Mouse (Mus musculus) embryonic facial prominence, embryonic 12.5 days (tissue): ENCODE data around the gene Efcab11. TPM values are rescaled to one million over a fixed set of nuclear protein-coding genes. Genes with fewer than 3 reads are reported as not detected.

Experiments
- ATAC-seq: fragments of 200-750 bp; cut with Nextera tagmentation; 2 replicates; pipeline ENCODE4 v1.8.0; 2017; ENCODE audit not compliant: insufficient number of reproducible peaks, insufficient read depth, low FRiP score, low TSS enrichment
- H3K27ac ChIP-seq: fragments of 300-500 bp; sonication (generic); 2 replicates; pipeline ENCODE4 v1.5.1; 2016; ENCODE audit warnings: mild to moderate bottlenecking
- H3K27me3 ChIP-seq: fragments of 300-500 bp; sonication (generic); 2 replicates; pipeline ENCODE4 v1.6.1; 2016; ENCODE audit warnings: mild to moderate bottlenecking, moderate library complexity
- H3K36me3 ChIP-seq: fragments of 300-500 bp; sonication (generic); 2 replicates; pipeline ENCODE4 v1.6.1; 2016; ENCODE audit warnings: mild to moderate bottlenecking
- H3K4me1 ChIP-seq: fragments of 300-500 bp; sonication (generic); 2 replicates; pipeline ENCODE4 v1.6.1; 2016
- H3K4me2 ChIP-seq: fragments of 300-500 bp; sonication (generic); replicated peaks from 2 replicates; pipeline ENCODE4 v1.6.1; 2016; ENCODE audit warnings: mild to moderate bottlenecking, moderate library complexity
- H3K4me3 ChIP-seq: fragments of 300-500 bp; sonication (generic); 2 replicates; pipeline ENCODE4 v1.5.1; 2016; ENCODE audit warnings: mild to moderate bottlenecking
- H3K9ac ChIP-seq: fragments of 300-500 bp; sonication (generic); 2 replicates; pipeline ENCODE4 v1.6.1; 2016; ENCODE audit warnings: mild to moderate bottlenecking, moderate library complexity
- H3K9me3 ChIP-seq: fragments of 300-500 bp; sonication (generic); 2 replicates; pipeline ENCODE4 v1.6.1; 2016; ENCODE audit warnings: mild to moderate bottlenecking, moderate library complexity
- WGBS: fragments of 180-500 bp; shearing (Covaris S2); methylation state at CpG from one replicate; pipeline ENCODE4 v1.1.7; 2016; 5-methylcytosine and 5-hydroxymethylcytosine counted together
- polyA plus RNA-seq: library from polyadenylated mRNA; unstranded; fragments of >200 nt; fragmentation: Nextera tagmentation; extraction: Ambion mirVana; gene quantifications from 2 replicates; pipeline ENCODE4 v1.2.1, GENCODE M21; 2016

The Efcab11 gene
- polyA plus RNA-seq, 1 experiment from 2014 or later = 17.6 TPM

DNA sequence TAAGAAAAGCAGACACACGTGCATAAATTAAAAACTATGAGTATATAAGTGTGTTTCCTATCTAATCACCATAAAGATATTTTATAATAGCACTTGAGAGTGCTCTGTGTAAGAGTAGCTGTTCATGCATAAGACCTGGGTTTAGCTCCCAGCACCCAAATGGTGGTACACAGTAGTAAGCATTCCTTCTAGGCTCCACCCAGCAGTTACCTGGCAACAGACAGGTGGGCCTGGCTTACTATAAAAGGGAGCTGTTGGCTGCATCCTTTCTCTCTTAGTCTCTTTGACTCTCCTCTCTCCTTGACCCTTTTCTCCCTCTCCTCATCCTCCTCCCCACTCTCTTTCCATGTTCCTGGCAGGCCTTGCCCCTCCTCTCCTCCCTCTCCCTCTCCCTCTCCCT lies 15.4 kb downstream of the Efcab11 start:
- H3K27ac ChIP-seq = no peak overlapping the region
- no peak overlapping the region for H3K9ac ChIP-seq
- H3K36me3 ChIP-seq = no peaks in the 10 kb centered on the region
- WGBS = 83% methylated on average over 1 of the region's 1 CpGs
- no peak overlapping the region for H3K4me3 ChIP-seq
- H3K4me1 ChIP-seq = no peaks in the 10 kb centered on the region
- no peak for ATAC-seq
- H3K4me2 ChIP-seq = no peak overlapping the region
- H3K27me3 ChIP-seq = no peaks in the 10 kb centered on the region
- no peaks in the 10 kb centered on the region for H3K9me3 ChIP-seq

DNA sequence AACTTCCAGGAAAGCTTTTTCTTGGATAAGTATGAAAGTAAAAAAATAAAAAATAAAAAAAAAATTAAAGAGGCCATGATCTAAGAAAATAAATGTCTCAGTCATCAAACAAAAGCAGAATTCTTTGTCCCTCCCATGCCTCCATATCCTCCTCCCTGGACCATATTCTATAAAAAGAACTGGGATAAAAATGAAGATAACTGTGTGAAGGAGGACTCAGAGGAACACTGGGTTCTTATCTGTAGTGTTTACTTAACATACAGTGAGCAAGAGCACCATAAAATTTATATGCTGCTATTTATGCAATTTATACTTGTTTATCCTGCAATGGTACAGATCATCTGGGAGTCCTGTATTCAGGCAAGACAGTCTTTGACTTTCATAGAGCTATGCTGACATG lies 19.6 kb downstream of the Efcab11 start:
- Histone ChIP-seq H3K4me3 (no peak overlapping the region), H3K4me2 (no peak overlapping the region), H3K9ac (no peak overlapping the region), H3K9me3 (no peaks in the 10 kb centered on the region), H3K36me3 (no peaks in the 10 kb centered on the region), H3K27ac (no peak overlapping the region), H3K4me1 (no peaks in the 10 kb centered on the region), H3K27me3 (no peaks in the 10 kb centered on the region)
- ATAC-seq = no peak

DNA sequence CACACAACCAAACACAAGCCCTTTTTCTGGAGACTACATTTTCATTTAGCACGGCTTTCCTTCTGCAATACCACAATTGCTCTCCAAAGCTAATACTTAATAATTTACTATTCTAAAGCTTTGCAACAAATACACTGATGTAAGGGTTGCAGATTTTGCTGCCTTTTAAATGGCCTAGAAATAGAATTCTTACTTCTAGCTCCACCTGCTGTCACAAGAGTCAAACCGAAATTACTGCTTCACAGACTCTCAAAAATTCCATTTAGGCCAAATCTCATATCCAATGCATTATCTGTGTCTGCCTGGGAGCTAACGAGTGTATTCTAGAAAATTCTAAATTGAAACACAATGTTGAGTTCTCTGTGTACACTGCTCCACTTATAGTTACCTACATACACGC lies 23.3 kb downstream of the Efcab11 start:
- no peak overlapping the region for H3K4me2 ChIP-seq
- 75% methylated on average over 4 of the region's 4 CpGs for WGBS
- H3K9ac ChIP-seq = no peak overlapping the region
- no peak overlapping the region for H3K4me3 ChIP-seq
- H3K4me1 ChIP-seq = no peaks in the 10 kb centered on the region
- no peak for ATAC-seq
- no peaks in the 10 kb centered on the region for H3K27me3 ChIP-seq
- no peak overlapping the region for H3K27ac ChIP-seq
- H3K9me3 ChIP-seq = no peaks in the 10 kb centered on the region
- H3K36me3 ChIP-seq = no peaks in the 10 kb centered on the region

DNA sequence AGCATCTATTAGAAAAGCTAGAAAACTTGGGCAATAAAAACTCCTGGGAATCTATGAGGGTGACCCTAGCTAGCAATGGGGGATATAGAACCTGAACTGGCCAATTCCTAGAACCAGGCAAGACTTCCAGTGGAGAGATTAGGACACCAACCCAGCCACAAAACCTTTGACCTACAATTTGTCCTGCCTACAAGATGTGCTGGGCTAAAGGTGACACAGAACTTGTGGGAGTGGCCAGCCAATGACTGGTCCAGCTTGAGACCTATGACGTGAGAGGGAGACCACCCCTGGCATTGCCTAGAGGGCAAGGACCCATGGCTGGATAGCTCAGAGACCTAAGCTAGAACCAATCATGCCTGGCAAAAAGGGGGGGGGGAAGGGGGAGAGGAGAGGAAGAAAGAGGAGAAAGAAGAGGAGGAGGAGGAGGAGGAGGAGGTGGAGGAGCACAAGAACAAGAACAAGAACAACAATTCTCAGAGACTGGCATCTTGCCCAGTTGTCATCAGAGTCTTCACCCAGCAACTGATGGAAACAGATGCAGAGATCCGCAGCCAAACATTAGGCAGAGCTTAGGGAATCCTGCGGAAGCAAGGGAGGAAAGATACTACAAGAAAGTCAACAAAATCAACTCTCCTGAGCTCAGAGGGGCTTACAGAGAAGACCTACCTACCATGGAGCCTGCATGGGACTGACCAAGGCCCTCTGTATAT lies 24.7 kb downstream of the Efcab11 start:
- Histone ChIP-seq H3K4me2 (no peak overlapping the region), H3K4me1 (no peaks in the 10 kb centered on the region), H3K9ac (no peak overlapping the region), H3K27me3 (no peaks in the 10 kb centered on the region), H3K27ac (no peak overlapping the region), H3K9me3 (no peaks in the 10 kb centered on the region), H3K4me3 (no peak overlapping the region), H3K36me3 (no peaks in the 10 kb centered on the region)
- 72% methylated on average over 3 of the region's 3 CpGs for WGBS
- ATAC-seq = no peak

DNA sequence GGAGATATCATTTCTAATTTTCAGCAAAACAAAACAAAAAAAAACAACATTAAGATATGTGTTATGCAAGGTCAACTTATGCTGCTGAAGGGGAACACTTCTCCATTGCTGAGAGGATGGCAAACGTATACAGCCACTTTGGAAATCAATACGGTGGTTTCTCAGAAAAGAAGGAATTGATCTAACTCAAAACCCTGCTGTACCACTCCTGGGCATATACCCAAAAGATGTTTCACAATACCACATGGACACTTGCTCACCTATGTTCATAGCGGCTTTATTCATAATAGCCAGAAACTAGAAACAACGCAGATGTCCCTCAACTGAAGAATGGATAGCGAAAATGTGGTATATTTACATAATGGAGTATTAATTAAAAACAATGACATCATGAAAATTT lies 25.6 kb downstream of the Efcab11 start:
- no peak overlapping the region for H3K4me3 ChIP-seq
- no peaks in the 10 kb centered on the region for H3K9me3 ChIP-seq
- H3K27ac ChIP-seq = no peak overlapping the region
- H3K36me3 ChIP-seq = no peaks in the 10 kb centered on the region
- no peak overlapping the region for H3K4me2 ChIP-seq
- no peak overlapping the region for H3K9ac ChIP-seq
- ATAC-seq = no peak
- no peaks in the 10 kb centered on the region for H3K27me3 ChIP-seq
- H3K4me1 ChIP-seq = no peaks in the 10 kb centered on the region
- 93% methylated on average over 5 of the region's 5 CpGs for WGBS

DNA sequence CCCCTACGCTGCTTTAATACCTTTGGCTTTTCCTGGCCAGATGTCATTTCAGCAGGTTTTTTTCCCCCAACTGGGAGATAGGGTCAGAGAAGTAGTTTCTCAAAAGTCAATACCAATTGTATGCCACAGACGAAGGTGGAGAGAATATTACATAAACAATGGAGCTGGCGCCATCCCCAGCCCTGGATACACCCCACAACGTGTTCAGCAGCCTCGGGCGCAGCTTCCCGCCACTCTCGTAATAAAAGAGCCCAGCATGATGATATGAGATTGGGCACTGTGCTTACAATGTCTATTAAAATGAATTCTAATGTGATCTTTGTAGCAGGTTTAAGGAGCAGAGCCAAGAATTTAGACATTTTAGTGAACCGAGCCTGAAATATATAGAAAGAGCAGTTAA lies 28.2 kb downstream of the Efcab11 start:
- Histone ChIP-seq H3K9ac (no peak overlapping the region), H3K9me3 (no peaks in the 10 kb centered on the region), H3K36me3 (no peaks in the 10 kb centered on the region), H3K27ac (no peak overlapping the region), H3K4me1 (no peaks in the 10 kb centered on the region), H3K4me2 (no peak overlapping the region), H3K27me3 (no peaks in the 10 kb centered on the region), H3K4me3 (no peak overlapping the region)
- 81% methylated on average over 9 of the region's 9 CpGs for WGBS
- no peak for ATAC-seq

DNA sequence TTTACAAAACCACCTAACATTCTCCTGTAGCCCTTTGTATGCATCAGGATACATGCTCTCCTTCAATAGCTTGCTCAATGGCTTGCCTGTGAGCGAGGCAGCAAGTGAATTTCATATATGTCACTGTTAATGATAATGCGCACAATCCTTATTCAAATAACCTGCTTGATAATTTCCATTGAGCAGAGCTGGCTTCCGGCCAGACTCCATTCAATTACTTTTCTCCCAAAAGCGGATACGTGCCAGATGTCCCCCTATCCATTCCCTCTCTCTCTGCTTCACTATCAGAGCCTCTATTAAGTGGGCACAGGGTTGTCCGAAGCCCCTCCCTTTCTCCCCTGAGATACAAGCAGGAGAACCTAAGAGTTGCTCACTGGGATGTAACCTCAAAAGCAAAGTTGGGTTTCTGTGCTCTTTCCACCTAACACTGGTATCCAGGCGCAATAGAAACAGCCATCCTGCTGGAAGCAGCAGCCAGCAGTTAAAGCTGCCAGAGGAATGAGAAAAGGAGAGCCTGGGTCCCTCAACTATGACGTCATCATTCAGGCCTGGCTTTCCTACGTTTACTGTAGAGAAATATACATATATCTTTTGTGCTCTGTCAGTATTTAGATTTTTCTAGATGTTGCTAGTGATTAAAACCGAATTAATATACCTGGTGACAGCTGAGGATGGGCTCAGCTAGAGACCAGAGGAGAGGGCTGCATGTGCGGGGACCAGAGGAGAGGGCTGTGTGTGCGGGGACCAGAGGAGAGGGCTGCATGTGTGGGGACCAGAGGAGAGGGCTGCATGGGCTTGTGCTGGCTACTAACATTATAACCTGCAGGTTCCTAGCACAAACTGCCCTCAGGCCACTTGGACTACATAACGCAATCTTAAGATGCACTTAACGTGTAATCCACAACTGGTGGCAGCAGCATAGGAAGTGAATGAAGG lies 30.6 kb downstream of the Efcab11 start:
- H3K27me3 ChIP-seq = no peaks in the 10 kb centered on the region
- 79% methylated on average over 14 of the region's 14 CpGs for whole genome bisulfite sequencing
- H3K4me3 ChIP-seq = no peak overlapping the region
- H3K9me3 ChIP-seq = no peaks in the 10 kb centered on the region
- no peaks in the 10 kb centered on the region for H3K36me3 ChIP-seq
- ATAC-seq = no peak
- no peak overlapping the region for H3K27ac ChIP-seq
- no peak overlapping the region for H3K9ac ChIP-seq
- H3K4me2 ChIP-seq = no peak overlapping the region
- no peaks in the 10 kb centered on the region for H3K4me1 ChIP-seq

DNA sequence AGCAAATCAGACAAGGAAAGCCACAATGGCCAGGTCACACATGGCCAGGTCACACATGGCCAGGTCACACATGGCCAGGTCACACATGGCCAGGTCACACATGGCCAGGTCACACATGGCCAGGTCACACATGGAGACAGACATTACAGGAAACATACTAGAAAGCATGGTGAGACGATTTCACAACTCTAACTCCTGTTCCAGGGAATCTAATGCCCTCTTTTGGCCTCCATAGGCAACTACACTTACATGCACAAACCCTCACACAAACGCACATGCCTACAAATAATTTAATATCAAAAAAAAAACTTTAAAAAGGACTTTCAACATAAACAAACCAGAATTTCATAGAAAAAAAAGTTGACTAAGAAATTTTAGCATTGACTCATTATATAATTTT lies 34.2 kb downstream of the Efcab11 start:
- no peak for ATAC-seq
- H3K4me1 ChIP-seq = no peaks in the 10 kb centered on the region
- no peak overlapping the region for H3K27ac ChIP-seq
- no peak overlapping the region for H3K9ac ChIP-seq
- H3K36me3 ChIP-seq = no peaks in the 10 kb centered on the region
- H3K4me3 ChIP-seq = no peak overlapping the region
- H3K27me3 ChIP-seq = no peaks in the 10 kb centered on the region
- H3K4me2 ChIP-seq = no peak overlapping the region
- 87% methylated on average over 2 of the region's 2 CpGs for WGBS
- no peaks in the 10 kb centered on the region for H3K9me3 ChIP-seq

DNA sequence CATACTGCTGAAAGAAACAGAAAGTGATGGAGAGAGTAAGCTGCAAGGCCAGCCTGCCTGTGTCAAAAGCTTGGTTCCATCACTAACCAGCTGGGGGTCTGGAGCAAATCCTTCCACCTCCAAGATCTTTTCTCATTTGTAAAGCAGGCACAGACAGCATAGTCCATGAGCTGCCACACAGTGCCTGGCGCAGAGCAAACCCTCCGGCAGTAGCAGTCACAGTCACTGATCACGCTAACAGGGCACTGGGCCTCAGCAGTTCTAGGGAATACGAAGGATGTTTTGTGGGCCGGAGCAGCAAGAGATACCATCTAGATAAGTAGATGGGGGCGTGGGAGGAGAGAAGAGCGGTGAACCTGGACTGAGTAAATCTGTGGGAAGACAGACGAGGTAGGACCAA lies 39.3 kb downstream of the Efcab11 start:
- Histone ChIP-seq H3K27me3 (no peaks in the 10 kb centered on the region), H3K4me2 (no peak overlapping the region), H3K4me1 (no peaks in the 10 kb centered on the region), H3K4me3 (no peak overlapping the region), H3K27ac (no peak overlapping the region), H3K36me3 (no peaks in the 10 kb centered on the region), H3K9me3 (no peaks in the 10 kb centered on the region), H3K9ac (no peak overlapping the region)
- ATAC-seq = no peak
- WGBS = 91% methylated on average over 8 of the region's 8 CpGs

DNA sequence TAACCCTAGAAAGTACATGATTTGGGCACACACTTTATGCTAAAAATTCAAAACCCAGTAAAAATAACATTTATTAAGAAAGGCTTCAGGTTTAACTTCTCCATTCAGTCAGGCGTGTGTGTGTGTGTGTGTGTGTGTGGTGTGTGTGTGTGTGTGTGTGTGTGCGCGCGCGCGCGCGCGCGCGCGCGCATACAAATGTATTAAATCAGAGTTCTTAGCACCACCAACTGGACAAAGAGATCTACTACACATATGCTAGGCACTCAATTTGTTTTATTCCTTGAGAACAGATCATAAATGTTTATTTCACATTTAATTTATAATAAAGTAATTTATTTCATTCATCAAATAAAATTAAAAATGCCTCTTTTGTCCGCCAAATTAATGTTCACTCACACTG lies 45.5 kb downstream of the Efcab11 start:
- Histone ChIP-seq H3K36me3 (no peaks in the 10 kb centered on the region), H3K9ac (no peak overlapping the region), H3K4me1 (0 out of 2 replicates have a peak, but pooled peaks cover 3% of the 10 kb centered on the region), H3K4me2 (no peak overlapping the region), H3K27ac (no peak overlapping the region), H3K4me3 (no peak overlapping the region), H3K9me3 (no peaks in the 10 kb centered on the region), H3K27me3 (no peaks in the 10 kb centered on the region)
- WGBS = 80% methylated on average over 14 of the region's 14 CpGs
- ATAC-seq = no peak

DNA sequence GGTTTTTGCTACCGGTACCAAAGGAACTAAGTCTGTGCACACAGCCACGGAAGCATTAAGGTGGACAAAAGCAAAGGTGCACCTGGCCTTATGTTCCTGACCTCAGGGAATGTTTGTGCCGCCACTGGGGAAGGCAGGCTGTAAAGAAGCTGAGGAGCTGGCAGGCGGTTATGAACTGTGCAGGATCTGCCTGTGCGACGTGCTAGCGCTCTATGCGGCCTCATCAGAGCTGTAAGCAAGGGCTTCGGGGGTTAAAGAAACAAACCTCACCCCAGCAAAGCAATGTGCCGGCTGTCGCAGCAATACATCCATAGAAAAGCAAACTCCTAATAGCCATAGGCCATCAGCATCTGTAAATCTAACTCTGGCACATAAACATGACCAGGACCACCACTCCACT lies 46.1 kb downstream of the Efcab11 start:
- WGBS = 71% methylated on average over 11 of the region's 11 CpGs
- ATAC-seq = no peak
- Histone ChIP-seq H3K9ac (no peak overlapping the region), H3K27me3 (no peaks in the 10 kb centered on the region), H3K9me3 (peaks cover 4% of the 10 kb centered on the region; the same call in 1 of the 2 replicates), H3K4me2 (no peak overlapping the region), H3K27ac (no peak overlapping the region), H3K4me1 (0 out of 2 replicates have a peak, but pooled peaks cover 3% of the 10 kb centered on the region), H3K36me3 (peaks cover 3% of the 10 kb centered on the region; the same call in 1 of the 2 replicates), H3K4me3 (no peak overlapping the region)

DNA sequence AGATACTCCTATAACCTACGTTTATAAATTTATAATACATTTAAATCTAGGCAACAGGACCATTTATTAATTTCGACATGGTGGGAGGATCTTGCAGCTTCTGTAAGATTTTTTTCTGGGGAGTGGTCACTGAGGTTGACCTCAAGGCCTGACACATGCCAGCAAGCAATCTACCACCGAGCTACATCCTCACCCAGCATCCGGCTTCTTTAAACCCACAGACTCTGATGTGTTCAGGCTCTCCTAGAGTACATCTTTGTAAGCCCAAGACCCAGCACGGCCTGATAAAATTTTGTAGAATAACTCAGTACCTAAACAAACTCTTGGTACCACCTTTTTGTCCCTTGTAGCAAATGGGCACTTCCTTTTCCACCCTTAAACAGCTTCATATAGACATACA lies 46.7 kb downstream of the Efcab11 start:
- H3K9ac ChIP-seq = no peak overlapping the region
- 82% methylated on average over 5 of the region's 5 CpGs for WGBS

More for the DNA sequence above, 46.7 kb downstream of the Efcab11 start:
- no peak for ATAC-seq
- Histone ChIP-seq H3K4me2 (no peak overlapping the region), H3K27me3 (no peaks in the 10 kb centered on the region), H3K36me3 (peaks cover 4% of the 10 kb centered on the region; the same call in 1 of the 2 replicates), H3K9me3 (peaks cover 4% of the 10 kb centered on the region; the same call in 1 of the 2 replicates), H3K27ac (no peak overlapping the region), H3K4me3 (no peak overlapping the region), H3K4me1 (0 out of 2 replicates have a peak, but pooled peaks cover 3% of the 10 kb centered on the region)
